Comparison of ENCODE assay signal across 38 mouse cellular contexts in genomic region chr5:140521196-140521595, GRCm38 (mm10). TPM values are rescaled to one million over a fixed set of nuclear protein-coding genes. Genes with fewer than 3 reads are reported as not detected.
"Had no signal": no experiment of that assay in that cellular context is flagged by ENCODE, and none has a peak within 500 bp of the region (broad histone marks: within the 10 kb centered on the region; RNA-seq: fewer than 3 reads in every experiment).

No protein-coding gene starts in this region.

- H3K4me2 ChIP-seq: heart, embryonic 11.5 days; heart, embryonic 13.5 days; heart, embryonic 15.5 days; hindbrain, embryonic 13.5 days; hindbrain, embryonic 15.5 days; kidney, embryonic 15.5 days; limb, embryonic 12.5 days; liver, embryonic 11.5 days; liver, embryonic 13.5 days had no signal

- H3K9ac ChIP-seq: heart, embryonic 13.5 days; heart, embryonic 15.5 days; hindbrain, embryonic 13.5 days; hindbrain, embryonic 15.5 days; kidney, embryonic 15.5 days; limb, embryonic 12.5 days; liver, embryonic 13.5 days had no signal

- ATAC-seq: hindbrain, postnatal 0 days; intestine, embryonic 16.5 days had no signal

- H3K27ac ChIP-seq: heart, adult 2 months; heart, embryonic 13.5 days; heart, embryonic 15.5 days; hindbrain, embryonic 13.5 days; hindbrain, embryonic 15.5 days; hindbrain, postnatal 0 days; kidney, embryonic 15.5 days; kidney, postnatal 0 days; left cerebral cortex, adult 2 months; limb, embryonic 12.5 days; liver, embryonic 13.5 days had no signal

- DNase-seq: gastrocnemius, postnatal 14 days; gastrocnemius, postnatal 36 days; heart, adult 11 months; heart, postnatal 14 days; heart, postnatal 36 days; kidney, adult 11 months; kidney, adult 2 months; kidney, adult 9 months; kidney, postnatal 14 days; kidney, postnatal 36 days; liver; liver, embryonic 13.5 days had no signal

- H3K4me3 ChIP-seq: heart, adult 2 months; heart, embryonic 13.5 days; heart, embryonic 15.5 days; hindbrain, embryonic 13.5 days; hindbrain, embryonic 15.5 days; kidney, embryonic 15.5 days; left cerebral cortex, adult 2 months; limb, embryonic 10.5 days; limb, embryonic 12.5 days; liver, embryonic 13.5 days had no signal

- H3K27me3 ChIP-seq: heart, embryonic 13.5 days; heart, embryonic 15.5 days; hindbrain, embryonic 13.5 days; hindbrain, embryonic 15.5 days; kidney, embryonic 15.5 days; limb, embryonic 12.5 days; liver, embryonic 13.5 days had no signal

- H3K9me3 ChIP-seq: heart, embryonic 15.5 days; hindbrain, embryonic 13.5 days; hindbrain, embryonic 15.5 days; limb, embryonic 10.5 days; limb, embryonic 12.5 days; liver, embryonic 13.5 days had no signal

- H3K4me1 ChIP-seq: hindbrain, embryonic 13.5 days; hindbrain, embryonic 15.5 days had no signal

RNA-seq across cellular contexts. Expression of gene Grifin, which starts 43.7 kb away (rescaled TPM):
- total RNA-seq: gastrocnemius, adult 18-20 months; gastrocnemius, adult 8-10 months; gastrocnemius, postnatal 14 days; gastrocnemius, postnatal 36 days; heart, adult 2 months; heart, postnatal 14 days; heart, postnatal 36 days; hematopoietic stem cell, adult 5-6 weeks; hindbrain, postnatal 0 days; layer of hippocampus, adult 18-20 months; layer of hippocampus, postnatal 10 days; layer of hippocampus, postnatal 25 days; left cerebral cortex, adult 2 months; left cerebral cortex, postnatal 14 days had no signal
- polyA plus RNA-seq: gonadal fat pad, adult 2 months; heart, adult 2 months; heart, embryonic 13.5 days; heart, embryonic 15.5 days; heart, postnatal 0 days; hindbrain, embryonic 11.5 days; hindbrain, embryonic 13.5 days; hindbrain, embryonic 15.5 days; intestine, embryonic 14.5 days; kidney, adult 2 months; kidney, postnatal 0 days; large intestine, adult 2 months; limb, embryonic 10.5 days had no signal
